Mouse (Mus musculus) CD4-positive, CD25-positive, alpha-beta regulatory T cell, adult 9 weeks (primary cell): Measurements from ENCODE around the gene Enpp1. TPM values are rescaled to one million over a fixed set of nuclear protein-coding genes. Genes with fewer than 3 reads are reported as not detected.

Source experiments
- polyA plus RNA-seq: library from polyadenylated mRNA; unstranded; fragments of 100-300 nt; shearing (Covaris generic); gene quantifications from one replicate; pipeline ENCODE4 v1.2.1, GENCODE M21; 2017

Enpp1 gene
- polyA plus RNA-seq, result 9.0 TPM

DNA sequence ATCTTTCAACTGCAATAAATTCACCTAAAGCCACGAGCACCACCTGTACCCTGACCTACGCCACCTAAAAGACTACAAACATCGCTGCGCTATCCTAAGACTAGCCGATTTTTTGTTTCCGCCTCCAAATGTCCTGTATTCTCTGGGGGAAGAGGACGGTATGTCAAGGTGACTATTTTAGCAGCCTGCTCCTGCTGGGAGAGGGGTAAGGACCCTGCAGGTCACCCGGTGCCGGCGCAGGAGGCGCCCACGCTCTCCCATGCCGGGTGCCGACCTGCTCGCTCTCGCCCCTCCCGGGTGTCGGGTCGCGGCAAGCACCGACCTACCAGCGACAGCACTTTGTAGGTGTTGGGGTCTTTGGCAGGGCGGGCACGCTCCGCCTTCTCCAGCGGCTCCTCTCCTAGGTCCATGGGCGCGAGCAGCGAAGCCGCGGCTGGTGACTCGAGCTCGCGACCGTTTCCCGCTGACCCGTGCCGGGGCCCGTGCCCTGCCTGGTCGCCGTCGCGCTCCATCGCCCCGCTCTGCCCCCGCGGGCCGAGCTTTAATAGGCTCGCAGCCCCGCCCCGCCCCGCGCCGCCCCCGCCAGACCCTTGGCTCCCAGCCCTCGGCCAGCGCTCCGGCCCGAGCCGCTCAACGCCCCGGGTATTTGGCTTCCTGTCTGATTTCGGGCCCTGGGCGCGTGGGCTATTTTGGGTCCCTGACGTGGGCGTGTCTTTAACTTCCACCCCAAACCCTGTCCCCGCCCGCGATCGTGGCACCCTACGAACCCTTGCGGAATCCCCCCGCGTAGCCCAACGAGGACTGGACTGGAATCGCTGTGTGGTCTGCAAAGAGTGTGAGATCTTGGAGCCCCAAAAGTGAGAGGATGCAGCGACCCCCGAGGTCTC, at the start of gene Enpp1:
Gene Enpp1, minus strand, starts transcription at position 680 of the 887 bp plus-strand sequence.

DNA sequence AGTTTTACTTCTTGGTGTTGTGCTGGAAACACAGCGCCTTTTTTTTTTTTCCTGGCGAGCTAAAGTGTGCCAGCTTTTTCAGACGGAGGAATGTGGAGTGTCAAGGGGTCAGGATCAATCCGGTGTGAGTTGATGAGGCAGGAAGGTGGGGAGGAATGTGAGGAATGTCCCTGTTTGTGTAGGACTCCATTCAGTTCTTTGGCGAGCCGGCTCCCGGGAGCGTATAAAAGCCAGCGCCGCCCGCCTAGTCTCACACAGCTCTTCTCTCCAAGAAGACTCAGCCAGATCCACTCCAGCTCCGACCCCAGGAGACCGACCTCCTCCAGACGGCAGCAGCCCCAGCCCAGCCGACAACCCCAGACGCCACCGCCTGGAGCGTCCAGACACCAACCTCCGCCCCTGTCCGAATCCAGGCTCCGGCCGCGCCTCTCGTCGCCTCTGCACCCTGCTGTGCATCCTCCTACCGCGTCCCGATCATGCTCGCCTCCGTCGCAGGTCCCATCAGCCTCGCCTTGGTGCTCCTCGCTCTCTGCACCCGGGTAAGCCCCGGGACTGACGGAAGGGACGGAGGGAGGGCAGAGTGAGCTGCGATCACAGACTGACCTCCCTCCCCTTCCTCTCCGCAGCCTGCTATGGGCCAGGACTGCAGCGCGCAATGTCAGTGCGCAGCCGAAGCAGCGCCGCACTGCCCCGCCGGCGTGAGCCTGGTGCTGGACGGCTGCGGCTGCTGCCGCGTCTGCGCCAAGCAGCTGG, 116.5 kb downstream of the Enpp1 start, which contains the start of gene Ccn2:
Gene Ccn2, plus strand, starts transcription at position 193 of the 753 bp plus-strand sequence.

Other genes with a start within 250 kb of the Enpp1 start
- not detected for gene Ccn2, start 116.7 kb downstream of the Enpp1 start, polyA plus RNA-seq
- gene Enpp3, start 130.7 kb upstream of the Enpp1 start, polyA plus RNA-seq, result not detected
- gene Med23, start 157.8 kb upstream of the Enpp1 start, polyA plus RNA-seq, result 52.2 TPM
- 2.2 TPM for gene Arg1, start 215.3 kb upstream of the Enpp1 start, polyA plus RNA-seq